Mouse (Mus musculus): ENCODE results near the gene Fars2. TPM values are rescaled to one million over a fixed set of nuclear protein-coding genes. Genes with fewer than 3 reads are reported as not detected.

Gene Fars2
- total and polyA plus RNA-seq, 2 experiments from 2014 or later: 30.3 to 30.6 TPM

DNA sequence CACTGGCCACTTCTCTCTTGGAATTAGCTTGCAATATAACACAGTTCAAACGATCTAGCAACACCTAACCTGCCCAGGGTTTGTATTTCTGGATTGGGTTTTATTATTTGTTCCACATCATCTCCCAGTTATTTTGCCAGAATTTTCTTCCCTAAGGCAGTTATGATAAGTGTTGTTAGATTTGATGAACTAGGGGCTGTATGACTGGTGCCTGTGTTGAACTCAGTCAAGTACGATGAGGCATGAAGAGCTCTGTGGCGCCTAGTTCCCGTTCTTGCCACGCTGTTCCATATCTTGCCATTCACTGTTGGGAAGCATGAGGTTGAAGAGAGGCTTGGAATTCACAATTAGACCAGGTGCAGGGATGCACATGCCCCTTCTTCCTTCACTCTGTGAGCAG, 177.3 kb downstream of the Fars2 start:
- H3K4me2 ChIP-seq (ENCODE audit: low read depth, low read length, poor library complexity, severe bottlenecking): no peak overlapping the region
- no peaks in the 10 kb centered on the region for H3K36me3 ChIP-seq (ENCODE audit: insufficient read depth, low read length)
- peaks cover 4% of the 10 kb centered on the region; the same call in 1 of the 2 replicates for H3K4me1 ChIP-seq (ENCODE audit: insufficient read depth, low read length)
- no peak overlapping the region for H3K4me3 ChIP-seq (ENCODE audit: low read depth, low read length)
- H3K27me3 ChIP-seq (ENCODE audit: insufficient read depth, low read length): no peaks in the 10 kb centered on the region
- ATAC-seq (ENCODE audit: low FRiP score) (no peak), DNase-seq (ENCODE audit: low spot score) (no peak)
- no peak overlapping the region for H3K27ac ChIP-seq (ENCODE audit: low read depth, low read length)
- TF ChIP-seq CTCF (IDR thresholded peaks at IDR 0.05): no peak
- 77% methylated on average over 5 of the region's 5 CpGs for WGBS
- no peak overlapping the region for H3K9ac ChIP-seq (replicated peaks; ENCODE audit: low read length, poor library complexity, severe bottlenecking)
- no peaks in the 10 kb centered on the region for H3K9me3 ChIP-seq (ENCODE audit: low read length)

- WGBS: 20% methylated on average over 6 of the region's 6 CpGs
- no peak overlapping the region for H3K9ac ChIP-seq (replicated peaks; ENCODE audit: low read length, poor library complexity, severe bottlenecking)
- no peaks in the 10 kb centered on the region for H3K36me3 ChIP-seq (ENCODE audit: insufficient read depth, low read length)
- no peaks in the 10 kb centered on the region for H3K27me3 ChIP-seq (ENCODE audit: insufficient read depth, low read length)
- ATAC-seq (ENCODE audit: low FRiP score) (no peak), DNase-seq (ENCODE audit: low spot score) (peak; percentile 76)
- H3K4me2 ChIP-seq (ENCODE audit: low read depth, low read length, poor library complexity, severe bottlenecking): no peak overlapping the region; the same call in 1 of the 2 replicates
- H3K27ac ChIP-seq (ENCODE audit: low read depth, low read length): no peak overlapping the region
- no peak for TF ChIP-seq CTCF (IDR thresholded peaks at IDR 0.05)
- no peak overlapping the region for H3K4me3 ChIP-seq (ENCODE audit: low read depth, low read length)
- peaks cover 4% of the 10 kb centered on the region; the same call in 1 of the 2 replicates for H3K4me1 ChIP-seq (ENCODE audit: insufficient read depth, low read length)
- H3K9me3 ChIP-seq (ENCODE audit: low read length): no peaks in the 10 kb centered on the region
Observed at GRCm38 (mm10) chr13:36295848-36296247, 178.6 kb downstream of the Fars2 start.

DNA sequence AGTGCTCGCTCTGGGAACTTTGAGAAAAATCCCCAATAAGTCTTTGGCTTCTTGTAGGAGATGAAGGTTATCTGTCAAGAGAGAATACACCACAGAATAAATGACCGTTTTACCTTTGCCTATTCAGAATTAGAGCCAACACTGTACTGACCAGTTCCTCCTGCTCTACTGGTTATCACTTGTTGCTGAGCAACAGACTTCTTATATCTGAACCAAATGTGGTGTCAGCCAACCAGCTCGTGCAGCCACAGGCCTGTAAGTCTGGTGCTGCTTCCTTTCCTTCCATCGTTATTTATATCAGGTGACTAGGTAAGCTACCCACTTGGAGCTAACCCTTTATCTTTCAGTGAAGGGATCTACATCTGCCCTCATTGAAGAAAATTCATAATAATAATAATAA, 179.4 kb downstream of the Fars2 start:
- Histone ChIP-seq H3K27me3 (ENCODE audit: insufficient read depth, low read length) (no peaks in the 10 kb centered on the region), H3K4me1 (ENCODE audit: insufficient read depth, low read length) (peaks cover 4% of the 10 kb centered on the region; the same call in 1 of the 2 replicates), H3K9ac (replicated peaks; ENCODE audit: low read length, poor library complexity, severe bottlenecking) (no peak overlapping the region), H3K27ac (ENCODE audit: low read depth, low read length) (no peak overlapping the region), H3K9me3 (ENCODE audit: low read length) (no peaks in the 10 kb centered on the region), H3K4me2 (ENCODE audit: low read depth, low read length, poor library complexity, severe bottlenecking) (no peak overlapping the region), H3K4me3 (ENCODE audit: low read depth, low read length) (no peak overlapping the region), H3K36me3 (ENCODE audit: insufficient read depth, low read length) (no peaks in the 10 kb centered on the region)
- TF ChIP-seq CTCF (IDR thresholded peaks at IDR 0.05): no peak
- ATAC-seq (ENCODE audit: low FRiP score) (no peak), DNase-seq (ENCODE audit: low spot score) (no peak)
- 75% methylated on average over 4 of the region's 4 CpGs for WGBS

- no peak overlapping the region for H3K9ac ChIP-seq (replicated peaks; ENCODE audit: low read length, poor library complexity, severe bottlenecking)
- no peaks in the 10 kb centered on the region for H3K27me3 ChIP-seq (ENCODE audit: insufficient read depth, low read length)
- no peak overlapping the region for H3K4me2 ChIP-seq (ENCODE audit: low read depth, low read length, poor library complexity, severe bottlenecking)
- 26% methylated on average over 3 of the region's 3 CpGs for WGBS
- no peak overlapping the region for H3K27ac ChIP-seq (ENCODE audit: low read depth, low read length)
- H3K4me3 ChIP-seq (ENCODE audit: low read depth, low read length): no peak overlapping the region
- peaks cover 4% of the 10 kb centered on the region; the same call in 1 of the 2 replicates for H3K4me1 ChIP-seq (ENCODE audit: insufficient read depth, low read length)
- TF ChIP-seq CTCF (IDR thresholded peaks at IDR 0.05): no peak
- peak; percentile 42 for DNase-seq (ENCODE audit: low spot score)
- H3K9me3 ChIP-seq (ENCODE audit: low read length): no peaks in the 10 kb centered on the region
- ATAC-seq (ENCODE audit: low FRiP score): no peak
- H3K36me3 ChIP-seq (ENCODE audit: insufficient read depth, low read length): no peaks in the 10 kb centered on the region
Observed at GRCm38 (mm10) chr13:36297950-36298781, 181.0 kb downstream of the Fars2 start.

DNA sequence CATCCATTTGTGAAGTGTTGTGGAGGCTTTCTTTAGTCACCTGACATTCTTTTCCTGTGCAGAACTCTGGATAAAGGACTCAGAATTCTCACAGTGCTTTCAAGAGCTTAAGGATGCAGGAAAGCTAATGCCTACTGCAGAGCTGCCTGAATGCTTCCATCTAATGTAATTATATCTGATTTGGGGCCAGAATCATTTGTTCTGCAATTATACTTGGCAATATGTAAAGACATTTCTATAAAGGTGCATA, 181.5 kb downstream of the Fars2 start:
- DNase-seq (ENCODE audit: low spot score) (no peak), ATAC-seq (ENCODE audit: low FRiP score) (no peak)
- peaks cover 4% of the 10 kb centered on the region; the same call in 1 of the 2 replicates for H3K4me1 ChIP-seq (ENCODE audit: insufficient read depth, low read length)
- H3K9ac ChIP-seq (replicated peaks; ENCODE audit: low read length, poor library complexity, severe bottlenecking): no peak overlapping the region
- no peak overlapping the region for H3K27ac ChIP-seq (ENCODE audit: low read depth, low read length)
- no peaks in the 10 kb centered on the region for H3K27me3 ChIP-seq (ENCODE audit: insufficient read depth, low read length)
- no peak overlapping the region for H3K4me3 ChIP-seq (ENCODE audit: low read depth, low read length)
- TF ChIP-seq CTCF (IDR thresholded peaks at IDR 0.05): no peak
- no peak overlapping the region for H3K4me2 ChIP-seq (ENCODE audit: low read depth, low read length, poor library complexity, severe bottlenecking)
- H3K36me3 ChIP-seq (ENCODE audit: insufficient read depth, low read length): no peaks in the 10 kb centered on the region
- H3K9me3 ChIP-seq (ENCODE audit: low read length): no peaks in the 10 kb centered on the region

- ATAC-seq (ENCODE audit: low FRiP score) (no peak), DNase-seq (ENCODE audit: low spot score) (no peak)
- no peaks in the 10 kb centered on the region for H3K27me3 ChIP-seq (ENCODE audit: insufficient read depth, low read length)
- no peaks in the 10 kb centered on the region for H3K36me3 ChIP-seq (ENCODE audit: insufficient read depth, low read length)
- H3K4me1 ChIP-seq (ENCODE audit: insufficient read depth, low read length): no peaks in the 10 kb centered on the region
- no peak overlapping the region for H3K9ac ChIP-seq (replicated peaks; ENCODE audit: low read length, poor library complexity, severe bottlenecking)
- H3K9me3 ChIP-seq (ENCODE audit: low read length): no peaks in the 10 kb centered on the region
- no peak overlapping the region for H3K4me2 ChIP-seq (ENCODE audit: low read depth, low read length, poor library complexity, severe bottlenecking)
- TF ChIP-seq CTCF (IDR thresholded peaks at IDR 0.05): no peak
- no peak overlapping the region for H3K27ac ChIP-seq (ENCODE audit: low read depth, low read length)
- 75% methylated on average over 3 of the region's 3 CpGs for WGBS
- no peak overlapping the region for H3K4me3 ChIP-seq (ENCODE audit: low read depth, low read length)
Observed at GRCm38 (mm10) chr13:36302770-36303169, 185.6 kb downstream of the Fars2 start.

All from midbrain, postnatal 0 days (tissue).